Mouse (Mus musculus) ES-Bruce4 (cell line): ENCODE measurements around the gene Gm49366. TPM values are rescaled to one million over a fixed set of nuclear protein-coding genes. Genes with fewer than 3 reads are reported as not detected.
"Not testable (repeated sequence)": the region's sequence is repeated elsewhere in the genome, so short reads cannot be mapped to it uniquely, and the experiment has no call there.

ENCODE experiments used
- H3K27ac ChIP-seq: 2 replicates; pipeline ENCODE4 v1.5.1; 2012; ENCODE audit warnings: low read length, inconsistent platforms; ENCODE audit not compliant: insufficient read depth
- H3K27me3 ChIP-seq: 2 replicates; pipeline ENCODE4 v1.6.1; 2012; ENCODE audit warnings: mild to moderate bottlenecking, low read length, inconsistent platforms; ENCODE audit not compliant: control insufficient read depth, poor library complexity, insufficient read depth, severe bottlenecking
- H3K36me3 ChIP-seq: 2 replicates; pipeline ENCODE4 v1.6.1; 2012; ENCODE audit warnings: inconsistent platforms, mild to moderate bottlenecking, low read length, moderate library complexity; ENCODE audit not compliant: control insufficient read depth, poor library complexity, insufficient read depth, severe bottlenecking
- H3K4me1 ChIP-seq: one replicate; pipeline ENCODE4 v1.8.1; 2011; ENCODE audit warnings: low read length; ENCODE audit not compliant: control insufficient read depth, insufficient read depth
- H3K4me3 ChIP-seq: 2 replicates; pipeline ENCODE4 v1.5.1; 2011; ENCODE audit warnings: low read depth, mild to moderate bottlenecking, low read length
- H3K9ac ChIP-seq: 2 replicates; pipeline ENCODE4 v1.6.1; 2012; ENCODE audit warnings: low read depth, mild to moderate bottlenecking, inconsistent platforms; ENCODE audit not compliant: poor library complexity, severe bottlenecking
- H3K9me3 ChIP-seq: replicated peaks from 2 replicates; pipeline ENCODE4 v1.6.1; 2012; ENCODE audit warnings: mild to moderate bottlenecking, low read length, inconsistent platforms; ENCODE audit not compliant: control insufficient read depth, poor library complexity, insufficient read depth, severe bottlenecking
- CTCF ChIP-seq: IDR thresholded peaks from one replicate; pipeline ENCODE4 v1.8.1; 2011; ENCODE audit warnings: low read depth, low read length
- EP300 ChIP-seq: IDR thresholded peaks from 2 replicates; pipeline ENCODE4 v1.6.1; 2011; ENCODE audit warnings: low read depth, low read length; ENCODE audit not compliant: insufficient read depth
- POLR2A ChIP-seq: IDR thresholded peaks from one replicate; pipeline ENCODE4 v1.8.1; 2011; ENCODE audit warnings: low read length; ENCODE audit not compliant: insufficient read depth
- polyA plus RNA-seq: library from polyadenylated mRNA; stranded (reverse); fragments of >200 nt; gene quantifications from 2 replicates; pipeline ENCODE4 v1.2.4, GENCODE M21; 2011; ENCODE audit warnings: low read depth; ENCODE audit not compliant: missing spikeins, insufficient read depth, insufficient read length

Gene Gm49366
- polyA plus RNA-seq, 1 experiment, result not detected

- not testable (repeated sequence) for H3K36me3 ChIP-seq, H3K4me1 ChIP-seq, H3K9ac ChIP-seq, H3K27me3 ChIP-seq, H3K4me3 ChIP-seq
- Histone ChIP-seq H3K27ac (peak overlapping the region; percentile 77), H3K9me3 (peaks cover 21% of the 10 kb centered on the region)
- peak; percentile 60; the same call in 1 of the 2 replicates for TF ChIP-seq EP300
These were observed 10.4 kb upstream of the Gm49366 start for GRCm38 (mm10) chr12:84028328-84028727.

GRCm38 (mm10) chr12:84029043-84029442 lies 9.7 kb upstream of the Gm49366 start:
- TF ChIP-seq EP300, result 0 out of 2 replicates have a peak, but pooled peaks have one; percentile 10

GRCm38 (mm10) chr12:84030659-84031332 lies 7.9 kb upstream of the Gm49366 start:
- Histone ChIP-seq H3K4me3 (no peak overlapping the region), H3K9me3 (peaks cover 21% of the 10 kb centered on the region), H3K27me3 (no peaks in the 10 kb centered on the region), H3K36me3 (no peaks in the 10 kb centered on the region), H3K9ac (no peak overlapping the region), H3K4me1 (no peaks in the 10 kb centered on the region), H3K27ac (no peak overlapping the region)
- peak; percentile 70 for TF ChIP-seq CTCF
- TF ChIP-seq EP300, result no peak

More at GRCm38 (mm10) chr12:84029043-84029442, 9.7 kb upstream of the Gm49366 start:
- not testable (repeated sequence) for H3K4me1 ChIP-seq, H3K27me3 ChIP-seq, H3K4me3 ChIP-seq, H3K36me3 ChIP-seq, H3K9ac ChIP-seq
- Histone ChIP-seq H3K9me3 (peaks cover 21% of the 10 kb centered on the region), H3K27ac (peak overlapping the region; percentile 90)

GRCm38 (mm10) chr12:84032854-84033253 lies 5.9 kb upstream of the Gm49366 start:
- Histone ChIP-seq H3K9me3 (peaks cover 6% of the 10 kb centered on the region), H3K27ac (no peak overlapping the region), H3K27me3 (no peaks in the 10 kb centered on the region), H3K4me1 (no peaks in the 10 kb centered on the region), H3K9ac (no peak overlapping the region), H3K4me3 (no peak overlapping the region), H3K36me3 (no peaks in the 10 kb centered on the region)
- TF ChIP-seq CTCF, result no peak
- TF ChIP-seq POLR2A, result no peak
- TF ChIP-seq EP300, result no peak

GRCm38 (mm10) chr12:84033302-84033701 lies 5.4 kb upstream of the Gm49366 start:
- not testable (repeated sequence) for H3K36me3 ChIP-seq, H3K27ac ChIP-seq, H3K9ac ChIP-seq

GRCm38 (mm10) chr12:84034108-84034507 lies 4.6 kb upstream of the Gm49366 start:
- Histone ChIP-seq H3K27me3 (no peaks in the 10 kb centered on the region), H3K36me3 (no peaks in the 10 kb centered on the region)
- TF ChIP-seq CTCF (no peak), EP300 (no peak), POLR2A (no peak)

More at GRCm38 (mm10) chr12:84033302-84033701, 5.4 kb upstream of the Gm49366 start:
- not testable (repeated sequence) for H3K27me3 ChIP-seq, H3K9me3 ChIP-seq, H3K4me3 ChIP-seq, H3K4me1 ChIP-seq

GRCm38 (mm10) chr12:84038241-84038640 lies 494 bp upstream of the Gm49366 start, which contains the start of gene Acot4:
Acot4 (plus strand) TSS chr12:84038379.
- H3K4me1 ChIP-seq, H3K27me3 ChIP-seq, H3K27ac ChIP-seq, H3K9me3 ChIP-seq, H3K36me3 ChIP-seq: not testable (repeated sequence)
- Histone ChIP-seq H3K9ac (peak within 1 kb of the TSS; percentile 60), H3K4me3 (peak within 1 kb of the TSS; percentile 63)

More at GRCm38 (mm10) chr12:84034108-84034507, 4.6 kb upstream of the Gm49366 start:
- Histone ChIP-seq H3K27ac (no peak overlapping the region), H3K9me3 (peaks cover 3% of the 10 kb centered on the region), H3K9ac (no peak overlapping the region), H3K4me1 (peaks cover 2% of the 10 kb centered on the region), H3K4me3 (no peak overlapping the region)
